Comparison of ENCODE assay signal across 8 mouse cellular contexts in genomic region chr8:70316511-70317504, GRCm38 (mm10). TPM values are rescaled to one million over a fixed set of nuclear protein-coding genes. Genes with fewer than 3 reads are reported as not detected.
DNase-seq lines count a peak whose midpoint lies in the region; ATAC-seq lines count a peak whose summit lies in the region.

No protein-coding gene starts in this region.

- H3K4me3 ChIP-seq in kidney, embryonic 16.5 days (ENCODE audit: low read length): peak overlapping the region; percentile 57
- peak overlapping the region; percentile 46 for H3K4me3 ChIP-seq in forebrain, embryonic 14.5 days (ENCODE audit: low read depth, low read length)
- H3K4me3 ChIP-seq in intestine, embryonic 14.5 days (ENCODE audit: low read depth, low read length): peak overlapping the region; percentile 56
- peak overlapping the region; percentile 62 for H3K4me3 ChIP-seq in liver, embryonic 11.5 days (ENCODE audit: low read depth, low read length)

- no peak overlapping the region for H3K27ac ChIP-seq in kidney, embryonic 16.5 days (ENCODE audit: low read length)
- H3K27ac ChIP-seq in forebrain, embryonic 14.5 days (ENCODE audit: low read depth, low read length): peak overlapping the region; percentile 95
- H3K27ac ChIP-seq in intestine, embryonic 14.5 days (ENCODE audit: low read depth): peak overlapping the region; percentile 20; the same call in 1 of the 2 replicates
- H3K27ac ChIP-seq in liver, embryonic 11.5 days (ENCODE audit: low read depth, low read length): no peak overlapping the region

- no peak for DNase-seq in kidney, adult 11 months
- peak; percentile 99 for DNase-seq in forebrain, embryonic 14.5 days (ENCODE audit: low spot score)
- peak; percentile 73 for DNase-seq in intestine, embryonic 14.5 days (ENCODE audit: low spot score)
- no peak for DNase-seq in liver, embryonic 11.5 days (ENCODE audit: low spot score)
- DNase-seq in right cerebral cortex, postnatal 10 days (ENCODE audit: low spot score in 2 of 2): peak; percentile 96 to 98
- DNase-seq in natural killer cell, adult 2 months (ENCODE audit: low spot score in 2 of 2): no peak

- WGBS in kidney, embryonic 16.5 days: 13% methylated on average over 15 of the region's 15 CpGs
- whole genome bisulfite sequencing in forebrain, embryonic 14.5 days: 5% methylated on average over 15 of the region's 15 CpGs
- 14% methylated on average over 15 of the region's 15 CpGs for WGBS in intestine, embryonic 14.5 days
- WGBS in liver, embryonic 11.5 days: 24% methylated on average over 15 of the region's 15 CpGs

- H3K4me1 ChIP-seq in kidney, embryonic 16.5 days (ENCODE audit: insufficient read depth, low read length): peaks cover 24% of the 10 kb centered on the region
- H3K4me1 ChIP-seq in forebrain, embryonic 14.5 days (ENCODE audit: control insufficient read depth, insufficient read depth, low read length): peaks cover 24% of the 10 kb centered on the region
- peaks cover 22% of the 10 kb centered on the region for H3K4me1 ChIP-seq in intestine, embryonic 14.5 days (replicated peaks; ENCODE audit: control insufficient read depth, insufficient read depth, low read length)
- H3K4me1 ChIP-seq in liver, embryonic 11.5 days (replicated peaks; ENCODE audit: control insufficient read depth, insufficient read depth, low read length): peaks cover 18% of the 10 kb centered on the region

- peak overlapping the region; percentile 65; the same call in 1 of the 2 replicates for H3K9ac ChIP-seq in kidney, embryonic 16.5 days (replicated peaks; ENCODE audit: low read length)
- peak overlapping the region; percentile 75 for H3K9ac ChIP-seq in forebrain, embryonic 14.5 days (ENCODE audit: low read length)
- peak overlapping the region; percentile 45 for H3K9ac ChIP-seq in intestine, embryonic 14.5 days (ENCODE audit: low read length)
- no peak overlapping the region for H3K9ac ChIP-seq in liver, embryonic 11.5 days (ENCODE audit: low read depth, low read length)

- peaks cover 17% of the 10 kb centered on the region for H3K36me3 ChIP-seq in kidney, embryonic 16.5 days (ENCODE audit: insufficient read depth, low read length)
- H3K36me3 ChIP-seq in forebrain, embryonic 14.5 days (ENCODE audit: control insufficient read depth, insufficient read depth, low read length): peaks cover 33% of the 10 kb centered on the region
- peaks cover 18% of the 10 kb centered on the region for H3K36me3 ChIP-seq in intestine, embryonic 14.5 days (ENCODE audit: control insufficient read depth, insufficient read depth, low read length)
- H3K36me3 ChIP-seq in liver, embryonic 11.5 days (ENCODE audit: control insufficient read depth, insufficient read depth, low read length): peaks cover 11% of the 10 kb centered on the region

- H3K4me2 ChIP-seq in kidney, embryonic 16.5 days (replicated peaks; ENCODE audit: low read depth, low read length): peak overlapping the region; percentile 77
- H3K4me2 ChIP-seq in forebrain, embryonic 14.5 days (ENCODE audit: low read length): peak overlapping the region; percentile 84
- peak overlapping the region; percentile 68 for H3K4me2 ChIP-seq in intestine, embryonic 14.5 days (ENCODE audit: low read length)
- H3K4me2 ChIP-seq in liver, embryonic 11.5 days: peak overlapping the region; percentile 92

- H3K27me3 ChIP-seq in kidney, embryonic 16.5 days (ENCODE audit: insufficient read depth, low read length): no peaks in the 10 kb centered on the region
- H3K27me3 ChIP-seq in forebrain, embryonic 14.5 days (replicated peaks; ENCODE audit: control insufficient read depth, insufficient read depth, low read length): no peaks in the 10 kb centered on the region
- H3K27me3 ChIP-seq in intestine, embryonic 14.5 days (replicated peaks; ENCODE audit: control insufficient read depth, insufficient read depth, low read length): no peaks in the 10 kb centered on the region
- H3K27me3 ChIP-seq in liver, embryonic 11.5 days (replicated peaks; ENCODE audit: control insufficient read depth, insufficient read depth, low read length): peaks cover 16% of the 10 kb centered on the region

- peak; percentile 44 for ATAC-seq in kidney, embryonic 16.5 days (ENCODE audit: low FRiP score, low TSS enrichment)
- ATAC-seq in cerebellum, adult (ENCODE audit: insufficient number of reproducible peaks, low FRiP score, low TSS enrichment): peak; percentile 42
- peak; percentile 93 for ATAC-seq in forebrain, embryonic 14.5 days
- ATAC-seq in intestine, embryonic 14.5 days (replicated peaks; ENCODE audit: low FRiP score, low TSS enrichment, low read depth): peak; percentile 61
- peak; percentile 25; the same call in 1 of the 2 replicates for ATAC-seq in liver, embryonic 11.5 days (replicated peaks; ENCODE audit: low FRiP score)

- H3K9me3 ChIP-seq in kidney, embryonic 16.5 days (ENCODE audit: low read length): no peaks in the 10 kb centered on the region
- no peaks in the 10 kb centered on the region for H3K9me3 ChIP-seq in forebrain, embryonic 14.5 days (replicated peaks; ENCODE audit: control insufficient read depth, low read length)
- H3K9me3 ChIP-seq in intestine, embryonic 14.5 days (ENCODE audit: control insufficient read depth, low read length): no peaks in the 10 kb centered on the region
- no peaks in the 10 kb centered on the region for H3K9me3 ChIP-seq in liver, embryonic 11.5 days (ENCODE audit: control insufficient read depth, low read length)

RNA-seq across cellular contexts. Expression of gene Cers1, which starts 1.2 kb away (rescaled TPM):
- polyA plus RNA-seq in kidney, embryonic 16.5 days (2015; fragmentation: Nextera tagmentation; extraction: Ambion mirVana): 2.5 and 2.7 TPM in 2 replicates
- 20.8 and 27.6 TPM in 2 replicates for polyA plus RNA-seq in forebrain, embryonic 14.5 days (2014; fragmentation: Nextera tagmentation; extraction: Ambion mirVana)
- polyA plus RNA-seq in intestine, embryonic 14.5 days (2014; fragmentation: Nextera tagmentation; extraction: Ambion mirVana): 4.3 and 4.6 TPM in 2 replicates
- 1.1 and 1.2 TPM in 2 replicates for polyA plus RNA-seq in liver, embryonic 11.5 days (2014; fragmentation: Nextera tagmentation; extraction: Ambion mirVana)

RNA-seq across cellular contexts. Expression of gene Gdf1, which starts 12.8 kb away (rescaled TPM):
- polyA plus RNA-seq in kidney, embryonic 16.5 days (2015; fragmentation: Nextera tagmentation; extraction: Ambion mirVana): 5.5 TPM in 2 replicates
- 2.1 and 4.2 TPM in 2 replicates for polyA plus RNA-seq in forebrain, embryonic 14.5 days (2014; fragmentation: Nextera tagmentation; extraction: Ambion mirVana)
- polyA plus RNA-seq in intestine, embryonic 14.5 days (2014; fragmentation: Nextera tagmentation; extraction: Ambion mirVana): 1.8 and 2.1 TPM in 2 replicates
- polyA plus RNA-seq in liver, embryonic 11.5 days (2014; fragmentation: Nextera tagmentation; extraction: Ambion mirVana): 1.6 and 2.6 TPM in 2 replicates

RNA-seq across cellular contexts. Expression of gene Cope, which starts 14.5 kb away (rescaled TPM):
- polyA plus RNA-seq in kidney, embryonic 16.5 days (2015; fragmentation: Nextera tagmentation; extraction: Ambion mirVana): 389 and 439 TPM in 2 replicates
- 305 and 332 TPM in 2 replicates for polyA plus RNA-seq in forebrain, embryonic 14.5 days (2014; fragmentation: Nextera tagmentation; extraction: Ambion mirVana)
- 331 and 336 TPM in 2 replicates for polyA plus RNA-seq in intestine, embryonic 14.5 days (2014; fragmentation: Nextera tagmentation; extraction: Ambion mirVana)
- polyA plus RNA-seq in liver, embryonic 11.5 days (2014; fragmentation: Nextera tagmentation; extraction: Ambion mirVana): 281 and 298 TPM in 2 replicates

RNA-seq across cellular contexts. Expression of gene Ddx49, which starts 14.5 kb away (rescaled TPM):
- polyA plus RNA-seq in kidney, embryonic 16.5 days (2015; fragmentation: Nextera tagmentation; extraction: Ambion mirVana): 51.8 and 54.1 TPM in 2 replicates
- 51.5 and 52.3 TPM in 2 replicates for polyA plus RNA-seq in forebrain, embryonic 14.5 days (2014; fragmentation: Nextera tagmentation; extraction: Ambion mirVana)
- polyA plus RNA-seq in intestine, embryonic 14.5 days (2014; fragmentation: Nextera tagmentation; extraction: Ambion mirVana): 47.5 and 49.7 TPM in 2 replicates
- polyA plus RNA-seq in liver, embryonic 11.5 days (2014; fragmentation: Nextera tagmentation; extraction: Ambion mirVana): 56.5 and 59.1 TPM in 2 replicates

RNA-seq across cellular contexts. Expression of gene Homer3, which starts 34.2 kb away (rescaled TPM):
- polyA plus RNA-seq in kidney, embryonic 16.5 days (2015; fragmentation: Nextera tagmentation; extraction: Ambion mirVana): 74.2 and 81.3 TPM in 2 replicates
- 31.5 and 42.8 TPM in 2 replicates for polyA plus RNA-seq in forebrain, embryonic 14.5 days (2014; fragmentation: Nextera tagmentation; extraction: Ambion mirVana)
- 33.5 and 34.7 TPM in 2 replicates for polyA plus RNA-seq in intestine, embryonic 14.5 days (2014; fragmentation: Nextera tagmentation; extraction: Ambion mirVana)
- 33.9 and 37.9 TPM in 2 replicates for polyA plus RNA-seq in liver, embryonic 11.5 days (2014; fragmentation: Nextera tagmentation; extraction: Ambion mirVana)

Comparison
In these comparisons a context has a peak if more than half of its experiments do, and no peak if none do; other contexts are left out.
1. ATAC-seq: peak in every context shown above with its lines; median percentile 93 in forebrain, embryonic 14.5 days; 61 in intestine, embryonic 14.5 days; 44 in kidney, embryonic 16.5 days; 42 in cerebellum, adult; 25 in liver, embryonic 11.5 days.
2. H3K27ac ChIP-seq: peak in forebrain, embryonic 14.5 days (single experiment) and intestine, embryonic 14.5 days (single experiment); none in kidney, embryonic 16.5 days (single experiment) and liver, embryonic 11.5 days (single experiment).
3. DNase-seq: peak in forebrain, embryonic 14.5 days (single experiment), intestine, embryonic 14.5 days (single experiment) and right cerebral cortex, postnatal 10 days (2 of 2); none in kidney, adult 11 months (single experiment), liver, embryonic 11.5 days (single experiment) and natural killer cell, adult 2 months (0 of 2).
4. Peak in every context shown above with its lines, with median percentiles within 50 percentile points of each other: H3K4me2 ChIP-seq and H3K4me3 ChIP-seq.